ENCODE assay signal across 22 mouse cellular contexts in genomic region chr16:20623211-20623610, GRCm38 (mm10). TPM values are rescaled to one million over a fixed set of nuclear protein-coding genes. Genes with fewer than 3 reads are reported as not detected.
DNase-seq lines count a peak whose midpoint lies in the region; ATAC-seq lines count a peak whose summit lies in the region.
"Had no signal": no experiment of that assay in that cellular context is flagged by ENCODE, and none has a peak within 500 bp of the region (broad histone marks: within the 10 kb centered on the region; RNA-seq: fewer than 3 reads in every experiment).

No protein-coding gene starts in this region.

- peak overlapping the region; percentile 92; the same call in 1 of the 2 replicates for H3K27ac ChIP-seq in forebrain, embryonic 15.5 days (replicated peaks)
- no peak overlapping the region for H3K27ac ChIP-seq in forebrain, embryonic 13.5 days
- no peak overlapping the region; the same call in 1 of the 2 replicates for H3K27ac ChIP-seq in neural tube, embryonic 13.5 days (replicated peaks)
- no peak overlapping the region for H3K27ac ChIP-seq in midbrain, embryonic 13.5 days

- no peaks in the 10 kb centered on the region for H3K36me3 ChIP-seq in forebrain, embryonic 15.5 days
- H3K36me3 ChIP-seq in forebrain, embryonic 13.5 days (ENCODE audit: poor library complexity, severe bottlenecking): 0 out of 2 replicates have a peak, but pooled peaks cover 1% of the 10 kb centered on the region
- 0 out of 2 replicates have a peak, but pooled peaks cover under 1% of the 10 kb centered on the region for H3K36me3 ChIP-seq in neural tube, embryonic 13.5 days
- no peaks in the 10 kb centered on the region for H3K36me3 ChIP-seq in midbrain, embryonic 13.5 days

- H3K4me1 ChIP-seq in forebrain, embryonic 15.5 days: peaks cover 36% of the 10 kb centered on the region
- peaks cover 37% of the 10 kb centered on the region for H3K4me1 ChIP-seq in forebrain, embryonic 13.5 days
- peaks cover 41% of the 10 kb centered on the region for H3K4me1 ChIP-seq in neural tube, embryonic 13.5 days (replicated peaks)
- peaks cover 34% of the 10 kb centered on the region for H3K4me1 ChIP-seq in midbrain, embryonic 13.5 days (replicated peaks)

- WGBS in forebrain, embryonic 15.5 days: 8% methylated on average over 2 of the region's 2 CpGs
- 20% methylated on average over 2 of the region's 2 CpGs for WGBS in forebrain, embryonic 13.5 days
- 44% methylated on average over 2 of the region's 2 CpGs for WGBS in neural tube, embryonic 13.5 days
- 41% methylated on average over 2 of the region's 2 CpGs for WGBS in midbrain, embryonic 13.5 days

- no peak for DNase-seq in neural tube, embryonic 10.5 days (ENCODE audit: extremely low spot score, low spot score)
- DNase-seq in frontal cortex, postnatal 36 days (ENCODE audit: low spot score in 2 of 2): no peak
- DNase-seq in heart, postnatal 25 days (ENCODE audit: low spot score): no peak
- DNase-seq: adrenal gland, adult 8-10 months; cerebellum, adult 11-12 months; gastrocnemius, postnatal 25 days; kidney, adult 9 months; kidney, postnatal 36 days; liver, postnatal 0 days; thymus, postnatal 4 days had no signal

- ATAC-seq in forebrain, embryonic 15.5 days (replicated peaks): no peak
- no peak for ATAC-seq in forebrain, embryonic 13.5 days
- ATAC-seq in neural tube, embryonic 13.5 days (ENCODE audit: low read depth): no peak
- no peak for ATAC-seq in midbrain, embryonic 13.5 days

- H3K9ac ChIP-seq in forebrain, embryonic 15.5 days (replicated peaks): no peak overlapping the region
- H3K9ac ChIP-seq in forebrain, embryonic 13.5 days: no peak overlapping the region
- H3K9ac ChIP-seq in neural tube, embryonic 13.5 days: no peak overlapping the region
- 0 out of 2 replicates have a peak overlapping the region, but pooled peaks have one; percentile 92 for H3K9ac ChIP-seq in midbrain, embryonic 13.5 days (replicated peaks)
- H3K9ac ChIP-seq: liver, postnatal 0 days had no signal

- no peaks in the 10 kb centered on the region for H3K27me3 ChIP-seq in forebrain, embryonic 15.5 days
- no peaks in the 10 kb centered on the region for H3K27me3 ChIP-seq in forebrain, embryonic 13.5 days
- no peaks in the 10 kb centered on the region for H3K27me3 ChIP-seq in neural tube, embryonic 13.5 days
- H3K27me3 ChIP-seq in midbrain, embryonic 13.5 days: no peaks in the 10 kb centered on the region

- H3K4me2 ChIP-seq in forebrain, embryonic 15.5 days (replicated peaks): no peak overlapping the region
- no peak overlapping the region for H3K4me2 ChIP-seq in forebrain, embryonic 13.5 days
- H3K4me2 ChIP-seq in neural tube, embryonic 13.5 days: peak overlapping the region; percentile 95; the same call in 1 of the 2 replicates
- H3K4me2 ChIP-seq in midbrain, embryonic 13.5 days (replicated peaks): no peak overlapping the region

- peak overlapping the region; percentile 90; the same call in 1 of the 2 replicates for H3K4me3 ChIP-seq in forebrain, embryonic 15.5 days
- no peak overlapping the region for H3K4me3 ChIP-seq in forebrain, embryonic 13.5 days
- H3K4me3 ChIP-seq in neural tube, embryonic 13.5 days: peak overlapping the region; percentile 85; the same call in 1 of the 2 replicates
- no peak overlapping the region for H3K4me3 ChIP-seq in midbrain, embryonic 13.5 days (replicated peaks)

- no peaks in the 10 kb centered on the region for H3K9me3 ChIP-seq in forebrain, embryonic 15.5 days
- H3K9me3 ChIP-seq in forebrain, embryonic 13.5 days (replicated peaks): no peaks in the 10 kb centered on the region
- no peaks in the 10 kb centered on the region for H3K9me3 ChIP-seq in neural tube, embryonic 13.5 days
- no peaks in the 10 kb centered on the region for H3K9me3 ChIP-seq in midbrain, embryonic 13.5 days

- intact Hi-C loops in heart, postnatal 25 days (cut with DNase I): no loop called here

RNA-seq across cellular contexts. Expression of gene Camk2n2, which starts 2.1 kb away (rescaled TPM):
- 19.2 and 20.9 TPM in 2 replicates for polyA plus RNA-seq in forebrain, embryonic 15.5 days (2015; fragmentation: Nextera tagmentation; extraction: Ambion mirVana)
- 9.6 and 10.9 TPM in 2 replicates for polyA plus RNA-seq in forebrain, embryonic 13.5 days (2015; fragmentation: Nextera tagmentation; extraction: Ambion mirVana)
- 20.8 and 23.7 TPM in 2 replicates for polyA plus RNA-seq in neural tube, embryonic 13.5 days (2015; fragmentation: Nextera tagmentation; extraction: Ambion mirVana)
- 15.1 and 17.6 TPM in 2 replicates for polyA plus RNA-seq in midbrain, embryonic 13.5 days (2015; fragmentation: Nextera tagmentation; extraction: Ambion mirVana)
- under 1 TPM; 0.65 to 0.73 TPM for total RNA-seq in heart, postnatal 25 days (2021)

RNA-seq across cellular contexts. Expression of gene Ece2, which starts 6.4 kb away (rescaled TPM):
- 11.9 and 12.7 TPM in 2 replicates for polyA plus RNA-seq in forebrain, embryonic 15.5 days (2015; fragmentation: Nextera tagmentation; extraction: Ambion mirVana)
- 7.1 and 7.8 TPM in 2 replicates for polyA plus RNA-seq in forebrain, embryonic 13.5 days (2015; fragmentation: Nextera tagmentation; extraction: Ambion mirVana)
- polyA plus RNA-seq in neural tube, embryonic 13.5 days (2015; fragmentation: Nextera tagmentation; extraction: Ambion mirVana): 12.2 and 12.8 TPM in 2 replicates
- 12.1 TPM in 2 replicates for polyA plus RNA-seq in midbrain, embryonic 13.5 days (2015; fragmentation: Nextera tagmentation; extraction: Ambion mirVana)
- under 1 TPM; 0.56 to 0.57 TPM for total RNA-seq in heart, postnatal 25 days (2021)

RNA-seq across cellular contexts. Expression of gene Alg3, which starts 11.7 kb away (rescaled TPM):
- polyA plus RNA-seq in forebrain, embryonic 15.5 days (2015; fragmentation: Nextera tagmentation; extraction: Ambion mirVana): 30.5 and 34.0 TPM in 2 replicates
- polyA plus RNA-seq in forebrain, embryonic 13.5 days (2015; fragmentation: Nextera tagmentation; extraction: Ambion mirVana): 36.6 and 41.6 TPM in 2 replicates
- polyA plus RNA-seq in neural tube, embryonic 13.5 days (2015; fragmentation: Nextera tagmentation; extraction: Ambion mirVana): 43.2 and 44.8 TPM in 2 replicates
- polyA plus RNA-seq in midbrain, embryonic 13.5 days (2015; fragmentation: Nextera tagmentation; extraction: Ambion mirVana): 40.6 and 43.5 TPM in 2 replicates
- 10 to 100 TPM; 11.5 to 12.1 TPM for total RNA-seq in heart, postnatal 25 days (2021)

RNA-seq across cellular contexts. Expression of gene Gm49333, which starts 11.8 kb away (rescaled TPM):
- not detected in 2 replicates for polyA plus RNA-seq in forebrain, embryonic 15.5 days (2015; fragmentation: Nextera tagmentation; extraction: Ambion mirVana)
- 0.32 TPM in 1 of 2 replicates, not detected in the other for polyA plus RNA-seq in forebrain, embryonic 13.5 days (2015; fragmentation: Nextera tagmentation; extraction: Ambion mirVana)
- 1.4 TPM in 1 of 2 replicates, not detected in the other for polyA plus RNA-seq in neural tube, embryonic 13.5 days (2015; fragmentation: Nextera tagmentation; extraction: Ambion mirVana)
- not detected in 2 replicates for polyA plus RNA-seq in midbrain, embryonic 13.5 days (2015; fragmentation: Nextera tagmentation; extraction: Ambion mirVana)
- under 1 TPM in 1 of 2 experiments, not detected in 1; 0.16 TPM for total RNA-seq in heart, postnatal 25 days (2021)
- total RNA-seq: adrenal gland, adult 8-10 months; ES-E14; gastrocnemius, postnatal 25 days; layer of hippocampus, postnatal 14 days had no signal
- polyA plus RNA-seq: brain, embryonic 14.5 days; C2C12; embryonic facial prominence, embryonic 11.5 days; heart, postnatal 0 days; intestine, embryonic 14.5 days; limb, embryonic 14.5 days; liver, postnatal 0 days had no signal

RNA-seq across cellular contexts. Expression of gene Eef1akmt4, which starts 11.8 kb away (rescaled TPM):
- 16.3 and 18.9 TPM in 2 replicates for polyA plus RNA-seq in forebrain, embryonic 15.5 days (2015; fragmentation: Nextera tagmentation; extraction: Ambion mirVana)
- 21.1 and 23.9 TPM in 2 replicates for polyA plus RNA-seq in forebrain, embryonic 13.5 days (2015; fragmentation: Nextera tagmentation; extraction: Ambion mirVana)
- 15.0 and 16.2 TPM in 2 replicates for polyA plus RNA-seq in neural tube, embryonic 13.5 days (2015; fragmentation: Nextera tagmentation; extraction: Ambion mirVana)
- polyA plus RNA-seq in midbrain, embryonic 13.5 days (2015; fragmentation: Nextera tagmentation; extraction: Ambion mirVana): 14.9 and 15.1 TPM in 2 replicates
- 1 to 10 TPM; 5.6 to 6.4 TPM for total RNA-seq in heart, postnatal 25 days (2021)

Comparison
In these comparisons a context has a peak if more than half of its experiments do, and no peak if none do; other contexts are left out.
1. H3K4me3 ChIP-seq: peak in forebrain, embryonic 15.5 days (single experiment) and neural tube, embryonic 13.5 days (single experiment); none in forebrain, embryonic 13.5 days (single experiment) and midbrain, embryonic 13.5 days (single experiment).